ENCODE assay signal across 10 mouse cellular contexts in the genomic region with DNA sequence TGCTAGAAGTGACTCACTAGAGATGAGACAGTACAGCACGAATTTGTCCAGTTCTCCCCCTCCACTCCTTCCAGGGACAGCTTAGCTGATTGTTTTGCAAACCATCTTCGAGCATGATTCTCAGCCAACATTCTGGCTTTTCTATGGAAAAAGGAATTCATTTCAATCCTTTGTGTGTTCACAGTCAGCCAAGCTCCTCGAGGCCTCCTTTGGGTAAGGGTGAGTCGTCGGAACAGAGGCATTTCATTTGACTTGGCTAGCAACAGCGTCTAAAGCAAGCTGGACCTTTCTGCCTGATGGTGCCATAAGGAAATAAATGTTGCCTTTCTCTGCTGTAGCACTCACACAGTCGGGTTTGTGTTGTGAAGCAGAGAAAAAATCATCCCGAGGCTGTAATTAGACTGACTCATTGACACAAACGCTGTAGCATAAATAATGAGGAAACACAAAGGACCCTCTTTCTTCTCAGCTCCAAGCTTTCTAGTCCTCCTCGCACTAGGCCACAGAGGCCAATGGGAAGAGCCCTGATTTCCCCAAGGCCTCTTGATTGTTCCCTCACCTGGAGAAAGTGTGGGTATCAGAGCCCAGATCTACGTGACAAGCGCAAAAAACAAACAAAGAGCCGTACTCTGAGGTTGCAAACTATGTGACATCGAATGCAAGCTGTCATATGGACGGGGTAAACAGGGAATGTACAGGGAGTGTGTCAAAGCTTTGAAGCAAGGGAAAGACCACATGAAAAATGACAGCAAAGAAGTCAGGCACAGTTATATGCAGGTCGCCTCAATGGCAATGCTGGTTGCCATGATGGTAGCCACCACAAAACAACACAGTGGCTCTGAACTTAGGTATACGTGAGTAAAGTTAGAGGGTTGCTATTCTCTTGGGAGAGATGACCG.
A peak's percentile ranks its signal among the peaks of the same experiment; 100 is the strongest.
DNase-seq lines count a peak whose midpoint lies in the region; ATAC-seq and TF ChIP-seq lines count a peak whose summit lies in the region.
"Had no signal": no experiment of that assay in that cellular context is flagged by ENCODE, and none has a peak within 500 bp of the region (broad histone marks: within the 10 kb centered on the region; RNA-seq: fewer than 3 reads in every experiment).

No protein-coding gene starts in this region.

- DNase-seq in left cerebral cortex, postnatal 36 days (ENCODE audit: low spot score in 2 of 2): peak; percentile 4
- DNase-seq in left cerebral cortex, adult 2 months (ENCODE audit: extremely low spot score in 1 of 2, low spot score in 2 of 2): no peak
- DNase-seq in embryo, embryonic 11 days: peak; percentile 36
- peak; percentile 37 for DNase-seq in hindbrain, embryonic 11.5 days (ENCODE audit: low spot score)
- no peak for DNase-seq in liver, postnatal 0 days
- DNase-seq in yolk sac, embryonic 10.5 days (ENCODE audit: low spot score): no peak

- intact Hi-C loops in left cerebral cortex, postnatal 36 days (cut with DNase I): no loop called here
- intact Hi-C loops in left cerebral cortex, adult 2 months (cut with DNase I): no loop called here

- no peaks in the 10 kb centered on the region for H3K27me3 ChIP-seq in hindbrain, embryonic 11.5 days (ENCODE audit: control insufficient read depth, insufficient read depth, low read length)
- no peaks in the 10 kb centered on the region for H3K27me3 ChIP-seq in neural tube, embryonic 15.5 days (replicated peaks)
- H3K27me3 ChIP-seq in liver, postnatal 0 days (ENCODE audit: insufficient read depth, low read length): no peaks in the 10 kb centered on the region
- no peaks in the 10 kb centered on the region for H3K27me3 ChIP-seq in intestine, embryonic 16.5 days (replicated peaks; ENCODE audit: control insufficient read depth, insufficient read depth, low read length)
- H3K27me3 ChIP-seq: embryonic facial prominence, embryonic 12.5 days had no signal

- no peaks in the 10 kb centered on the region for H3K36me3 ChIP-seq in hindbrain, embryonic 11.5 days (ENCODE audit: control insufficient read depth, insufficient read depth, low read length)
- no peaks in the 10 kb centered on the region for H3K36me3 ChIP-seq in neural tube, embryonic 15.5 days
- H3K36me3 ChIP-seq in liver, postnatal 0 days (replicated peaks; ENCODE audit: insufficient read depth, low read length): no peaks in the 10 kb centered on the region
- no peaks in the 10 kb centered on the region for H3K36me3 ChIP-seq in intestine, embryonic 16.5 days (ENCODE audit: control insufficient read depth, insufficient read depth, low read length)
- H3K36me3 ChIP-seq: embryonic facial prominence, embryonic 12.5 days had no signal

- peaks cover 4% of the 10 kb centered on the region for H3K4me1 ChIP-seq in hindbrain, embryonic 11.5 days (replicated peaks; ENCODE audit: control insufficient read depth, insufficient read depth, low read length)
- H3K4me1 ChIP-seq in neural tube, embryonic 15.5 days: peaks cover 12% of the 10 kb centered on the region
- no peaks in the 10 kb centered on the region for H3K4me1 ChIP-seq in liver, postnatal 0 days (ENCODE audit: insufficient read depth)
- peaks cover 3% of the 10 kb centered on the region; the same call in 1 of the 2 replicates for H3K4me1 ChIP-seq in intestine, embryonic 16.5 days (ENCODE audit: control insufficient read depth, insufficient read depth, low read length)

- no peak overlapping the region for H3K4me3 ChIP-seq in left cerebral cortex, adult 2 months
- H3K4me3 ChIP-seq in hindbrain, embryonic 11.5 days (ENCODE audit: low read depth, low read length): no peak overlapping the region
- no peak overlapping the region for H3K4me3 ChIP-seq in neural tube, embryonic 15.5 days (replicated peaks)
- H3K4me3 ChIP-seq in liver, postnatal 0 days (ENCODE audit: low read depth, low read length): no peak overlapping the region
- no peak overlapping the region for H3K4me3 ChIP-seq in intestine, embryonic 16.5 days (ENCODE audit: low read length)
- H3K4me3 ChIP-seq: embryonic facial prominence, embryonic 12.5 days had no signal

- TF ChIP-seq CTCF in left cerebral cortex, adult 2 months (IDR thresholded peaks at IDR 0.05): no peak
- TF ChIP-seq CTCF in liver, postnatal 0 days (IDR thresholded peaks at IDR 0.05; ENCODE audit: low read depth): no peak

- TF ChIP-seq EP300 in liver, postnatal 0 days (IDR thresholded peaks at IDR 0.05; ENCODE audit: low read depth): no peak

- H3K9me3 ChIP-seq in hindbrain, embryonic 11.5 days (ENCODE audit: control insufficient read depth, low read length): no peaks in the 10 kb centered on the region
- H3K9me3 ChIP-seq in neural tube, embryonic 15.5 days (replicated peaks): no peaks in the 10 kb centered on the region
- H3K9me3 ChIP-seq in liver, postnatal 0 days (ENCODE audit: low read length): no peaks in the 10 kb centered on the region
- H3K9me3 ChIP-seq in intestine, embryonic 16.5 days (ENCODE audit: control insufficient read depth, low read length): no peaks in the 10 kb centered on the region
- H3K9me3 ChIP-seq: embryonic facial prominence, embryonic 12.5 days had no signal

- H3K9ac ChIP-seq in hindbrain, embryonic 11.5 days (ENCODE audit: low read depth, low read length): no peak overlapping the region
- no peak overlapping the region for H3K9ac ChIP-seq in neural tube, embryonic 15.5 days (replicated peaks)
- H3K9ac ChIP-seq in liver, postnatal 0 days (replicated peaks): no peak overlapping the region
- no peak overlapping the region for H3K9ac ChIP-seq in intestine, embryonic 16.5 days (ENCODE audit: low read depth, low read length)
- H3K9ac ChIP-seq: embryonic facial prominence, embryonic 12.5 days had no signal

- H3K27ac ChIP-seq in left cerebral cortex, adult 2 months: no peak overlapping the region
- peak overlapping the region; percentile 8; the same call in 1 of the 2 replicates for H3K27ac ChIP-seq in hindbrain, embryonic 11.5 days (ENCODE audit: low read depth, low read length)
- no peak overlapping the region; the same call in 1 of the 2 replicates for H3K27ac ChIP-seq in neural tube, embryonic 15.5 days (replicated peaks)
- no peak overlapping the region for H3K27ac ChIP-seq in liver, postnatal 0 days (ENCODE audit: low read depth)
- H3K27ac ChIP-seq in intestine, embryonic 16.5 days (ENCODE audit: low read length): no peak overlapping the region
- H3K27ac ChIP-seq: embryonic facial prominence, embryonic 12.5 days; kidney, postnatal 0 days had no signal

- H3K4me2 ChIP-seq in hindbrain, embryonic 11.5 days (replicated peaks; ENCODE audit: low read depth, low read length): no peak overlapping the region
- H3K4me2 ChIP-seq in neural tube, embryonic 15.5 days: no peak overlapping the region
- H3K4me2 ChIP-seq in liver, postnatal 0 days (ENCODE audit: low read depth, low read length): no peak overlapping the region
- no peak overlapping the region for H3K4me2 ChIP-seq in intestine, embryonic 16.5 days (ENCODE audit: low read depth, low read length)
- H3K4me2 ChIP-seq: embryonic facial prominence, embryonic 12.5 days had no signal

- 55% methylated on average over 18 of the region's 18 CpGs for WGBS in hindbrain, embryonic 11.5 days
- 39% methylated on average over 18 of the region's 18 CpGs for WGBS in neural tube, embryonic 15.5 days
- WGBS in liver, postnatal 0 days (ENCODE audit: insufficient replicate concordance): 72% methylated on average over 18 of the region's 18 CpGs
- WGBS in intestine, embryonic 16.5 days: 61% methylated on average over 18 of the region's 18 CpGs

- ATAC-seq in hindbrain, embryonic 11.5 days (ENCODE audit: low FRiP score): peak; percentile 75
- ATAC-seq in neural tube, embryonic 15.5 days (ENCODE audit: low FRiP score): peak; percentile 72
- no peak for ATAC-seq in liver, postnatal 0 days
- ATAC-seq in intestine, embryonic 16.5 days: no peak

Comparison
In these comparisons a context has a peak if more than half of its experiments do, and no peak if none do; other contexts are left out.
1. DNase-seq: peak in left cerebral cortex, postnatal 36 days (2 of 2), embryo, embryonic 11 days (single experiment) and hindbrain, embryonic 11.5 days (single experiment); none in left cerebral cortex, adult 2 months (0 of 2), liver, postnatal 0 days (single experiment) and yolk sac, embryonic 10.5 days (single experiment).
2. ATAC-seq: peak in hindbrain, embryonic 11.5 days (single experiment) and neural tube, embryonic 15.5 days (single experiment); none in liver, postnatal 0 days (single experiment) and intestine, embryonic 16.5 days (single experiment).